Mouse (Mus musculus) MEL (cell line): Measurements from ENCODE around the gene 4931414P19Rik. TPM values are rescaled to one million over a fixed set of nuclear protein-coding genes. Genes with fewer than 3 reads are reported as not detected.

ENCODE experiments used
- DNase-seq: peaks from one replicate; pipeline ENCODE4 v3.0.0; 2011; ENCODE audit warnings: low read depth, low spot score
- H3K27ac ChIP-seq: 2 replicates; pipeline ENCODE4 v1.5.1; 2012; ENCODE audit warnings: low read depth, mild to moderate bottlenecking, control low read depth, low read length, moderate library complexity; ENCODE audit not compliant: control insufficient read depth
- H3K27me3 ChIP-seq, 2 experiments: fragments of 150-350 bp in 1 of 2; sonication (generic) in 1 of 2; 2 replicates each; pipeline ENCODE4 v1.6.1; 2012; ENCODE audit warnings: low read length in 2 of 2, mild to moderate bottlenecking in 2 of 2, improper control_type of control experiment in 1 of 2, moderate library complexity in 1 of 2; ENCODE audit not compliant: insufficient read depth in 2 of 2, control insufficient read depth in 1 of 2
- H3K36me3 ChIP-seq, 2 experiments: 2 replicates each; pipeline ENCODE4 v1.6.1; 2012 to 2014; ENCODE audit warnings: low read length in 2 of 2, improper control_type of control experiment in 1 of 2, inconsistent platforms in 1 of 2, mild to moderate bottlenecking in 1 of 2; ENCODE audit not compliant: insufficient read depth in 2 of 2, control insufficient read depth in 1 of 2
- H3K4me1 ChIP-seq, 2 experiments: fragments of 150-350 bp in 1 of 2; sonication (generic) in 1 of 2; 2 replicates each; pipeline ENCODE4 v1.6.1; 2012; ENCODE audit warnings: low read length in 2 of 2, improper control_type of control experiment in 1 of 2, mild to moderate bottlenecking in 1 of 2; ENCODE audit not compliant: insufficient read depth in 2 of 2, control insufficient read depth in 1 of 2
- H3K4me3 ChIP-seq, 2 experiments: fragments of 150-350 bp in 1 of 2; sonication (generic) in 1 of 2; 2 replicates each; pipeline ENCODE4 v1.5.1; 2012; ENCODE audit warnings: low read depth in 2 of 2, low read length in 2 of 2, mild to moderate bottlenecking in 2 of 2, moderate library complexity in 2 of 2, control low read depth in 1 of 2, improper control_type of control experiment in 1 of 2; ENCODE audit not compliant: control insufficient read depth in 1 of 2, insufficient read depth in 1 of 2
- H3K79me2 ChIP-seq: 2 replicates; pipeline ENCODE4 v1.6.1; 2012; ENCODE audit warnings: mild to moderate bottlenecking, low read length, moderate library complexity; ENCODE audit not compliant: control insufficient read depth, poor library complexity, insufficient read depth
- H3K9ac ChIP-seq: 2 replicates; pipeline ENCODE4 v1.6.1; 2012; ENCODE audit warnings: low read depth, mild to moderate bottlenecking, control low read depth, low read length, moderate library complexity; ENCODE audit not compliant: control insufficient read depth, poor library complexity, severe bottlenecking
- H3K9me3 ChIP-seq: fragments of 150-350 bp; sonication (generic); replicated peaks from 2 replicates; pipeline ENCODE4 v1.6.1; 2012; ENCODE audit warnings: mild to moderate bottlenecking, low read length, improper control_type of control experiment, moderate library complexity; ENCODE audit not compliant: insufficient read depth
- BHLHE40 ChIP-seq: IDR thresholded peaks from 2 replicates; pipeline ENCODE4 v1.6.1; 2012; ENCODE audit warnings: low read depth, mild to moderate bottlenecking, inconsistent platforms, low read length, improper control_type of control experiment, borderline replicate concordance
- CHD2 ChIP-seq: IDR thresholded peaks from 2 replicates; pipeline ENCODE4 v1.6.1; 2011; ENCODE audit warnings: low read length, improper control_type of control experiment
- ETS1 ChIP-seq: IDR thresholded peaks from 2 replicates; pipeline ENCODE4 v1.6.1; 2012; ENCODE audit warnings: low read depth, mild to moderate bottlenecking, inconsistent platforms, low read length, improper control_type of control experiment, moderate library complexity
- GATA1 ChIP-seq: IDR thresholded peaks from 2 replicates; pipeline ENCODE4 v1.6.1; 2011; ENCODE audit warnings: low read depth, low read length, improper control_type of control experiment
- HCFC1 ChIP-seq: IDR thresholded peaks from 2 replicates; pipeline ENCODE4 v1.6.1; 2012; ENCODE audit warnings: low read depth, mild to moderate bottlenecking, inconsistent platforms, low read length, improper control_type of control experiment, moderate library complexity
- POLR2AphosphoS2 ChIP-seq: IDR thresholded peaks from 2 replicates; pipeline ENCODE4 v1.6.1; 2011; ENCODE audit warnings: low read length, improper control_type of control experiment
- RAD21 ChIP-seq: IDR thresholded peaks from 2 replicates; pipeline ENCODE4 v1.6.1; 2011; ENCODE audit warnings: mild to moderate bottlenecking, low read depth, low read length, improper control_type of control experiment
- SMC3 ChIP-seq: IDR thresholded peaks from 2 replicates; pipeline ENCODE4 v1.6.1; 2011; ENCODE audit warnings: low read depth, low read length, improper control_type of control experiment
- TBP ChIP-seq: IDR thresholded peaks from 2 replicates; pipeline ENCODE4 v1.8.0; 2011; ENCODE audit warnings: low read depth, low read length, improper control_type of control experiment
- TCF12 ChIP-seq: IDR thresholded peaks from 2 replicates; pipeline ENCODE4 v1.6.1; 2014; ENCODE audit warnings: low read depth, mild to moderate bottlenecking, inconsistent platforms, low read length, improper control_type of control experiment, moderate library complexity
- USF1 ChIP-seq: IDR thresholded peaks from 2 replicates; pipeline ENCODE4 v1.6.1; 2014; ENCODE audit warnings: low read depth, mild to moderate bottlenecking, inconsistent platforms, low read length, improper control_type of control experiment, moderate library complexity
- USF2 ChIP-seq, 2 experiments: IDR thresholded peaks; 2 replicates each; pipeline ENCODE4 v1.6.1; 2011 to 2012; ENCODE audit warnings: improper control_type of control experiment in 2 of 2, low read length in 2 of 2, borderline replicate concordance in 1 of 2, inconsistent platforms in 1 of 2, low read depth in 1 of 2, mild to moderate bottlenecking in 1 of 2; ENCODE audit not compliant: insufficient read depth in 1 of 2
- ZKSCAN1 ChIP-seq: IDR thresholded peaks from 2 replicates; pipeline ENCODE4 v1.6.1; 2012; ENCODE audit warnings: low read depth, mild to moderate bottlenecking, inconsistent platforms, low read length, improper control_type of control experiment, moderate library complexity
- ZMIZ1 ChIP-seq: IDR thresholded peaks from 2 replicates; pipeline ENCODE4 v1.6.1; 2012; ENCODE audit warnings: low read depth, mild to moderate bottlenecking, inconsistent platforms, low read length, improper control_type of control experiment, moderate library complexity
- polyA plus RNA-seq, 2 experiments: library from polyadenylated mRNA; stranded (reverse) in 1 of 2; unstranded in 1 of 2; fragments of >175 nt in 1 of 2; fragments of >200 nt in 1 of 2; gene quantifications; 2 replicates each; pipeline versions ENCODE4 v1.2.1 to v1.2.4; 2012; ENCODE audit warnings: low replicate concordance in 2 of 2, low read depth in 1 of 2; ENCODE audit not compliant: insufficient read length in 2 of 2, insufficient read depth in 1 of 2, missing spikeins in 1 of 2
- total RNA-seq: library from RNA; depleted of rRNA; stranded (reverse); fragments of 300-350 nt; gene quantifications from 2 replicates; pipeline ENCODE4 v1.2.3, GENCODE M21; 2012

4931414P19Rik gene
- total and polyA plus RNA-seq, 3 experiments, result 1.9 to 4.8 TPM; not detected in 1

DNA sequence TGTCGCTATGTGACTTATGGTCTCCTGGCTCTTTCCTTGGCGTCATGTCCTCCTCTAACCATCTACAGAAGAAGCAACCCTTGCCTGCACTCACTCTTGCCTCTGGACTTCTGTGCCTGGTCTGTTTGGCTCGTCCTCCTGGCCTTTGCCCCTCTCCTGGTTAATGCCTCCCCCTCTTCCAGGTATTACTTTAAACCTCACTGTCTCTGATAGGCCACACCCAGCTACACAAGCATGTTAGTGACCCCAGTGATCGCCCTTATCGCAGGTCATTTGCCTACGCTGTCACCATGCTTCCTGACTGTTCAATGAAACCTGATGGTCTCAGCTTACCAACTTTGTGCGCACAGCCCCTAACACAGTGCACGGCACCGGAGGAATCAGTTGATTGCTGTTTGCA, 23.3 kb downstream of the 4931414P19Rik start:
- no peak for DNase-seq
- Histone ChIP-seq H3K27ac (no peak overlapping the region), H3K9me3 (no peaks in the 10 kb centered on the region), H3K79me2 (no peaks in the 10 kb centered on the region), H3K9ac (no peak overlapping the region), H3K4me1 (no peaks in the 10 kb centered on the region; a peak in 1 of 4 replicates), H3K27me3 (no peaks in the 10 kb centered on the region), H3K4me3 (no peak overlapping the region), H3K36me3 (no peaks in the 10 kb centered on the region)
- TF ChIP-seq ZMIZ1 (no peak), GATA1 (no peak), TBP (no peak), USF2 (IDR thresholded peaks at IDR 0.05; ENCODE audit: borderline replicate concordance in 1 of 2, insufficient read depth in 1 of 2, low read depth in 1 of 2, low read length in 2 of 2) (no peak), USF1 (no peak), RAD21 (no peak), HCFC1 (no peak), CHD2 (no peak), TCF12 (no peak), ZKSCAN1 (no peak), ETS1 (no peak), BHLHE40 (no peak), POLR2AphosphoS2 (no peak)

DNA sequence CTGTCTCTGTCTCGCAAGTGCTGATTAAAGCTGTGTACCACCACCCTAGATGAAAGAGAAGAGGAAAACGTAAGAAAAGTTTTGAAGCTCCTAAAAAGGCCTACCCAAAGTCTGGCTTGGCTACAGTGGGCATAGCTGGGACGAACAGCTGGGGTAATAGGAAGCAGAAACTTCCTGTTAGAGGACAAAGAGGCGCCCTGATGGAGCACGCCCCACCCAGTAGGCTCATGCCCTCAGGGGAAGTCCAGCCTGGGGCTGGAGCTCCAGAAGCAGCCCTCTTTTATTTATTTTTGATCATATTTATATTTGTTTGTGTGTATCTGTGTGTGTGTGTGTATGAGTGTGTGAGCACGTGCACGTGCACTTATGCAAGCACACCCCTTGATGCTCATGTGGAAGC, 26.2 kb downstream of the 4931414P19Rik start:
- Histone ChIP-seq H3K27me3 (no peaks in the 10 kb centered on the region), H3K9me3 (no peaks in the 10 kb centered on the region), H3K36me3 (no peaks in the 10 kb centered on the region), H3K4me3 (no peak overlapping the region), H3K79me2 (no peaks in the 10 kb centered on the region), H3K27ac (no peak overlapping the region), H3K4me1 (no peaks in the 10 kb centered on the region; a peak in 1 of 4 replicates), H3K9ac (no peak overlapping the region)
- no peak for TF ChIP-seq TBP
- DNase-seq, result no peak

DNA sequence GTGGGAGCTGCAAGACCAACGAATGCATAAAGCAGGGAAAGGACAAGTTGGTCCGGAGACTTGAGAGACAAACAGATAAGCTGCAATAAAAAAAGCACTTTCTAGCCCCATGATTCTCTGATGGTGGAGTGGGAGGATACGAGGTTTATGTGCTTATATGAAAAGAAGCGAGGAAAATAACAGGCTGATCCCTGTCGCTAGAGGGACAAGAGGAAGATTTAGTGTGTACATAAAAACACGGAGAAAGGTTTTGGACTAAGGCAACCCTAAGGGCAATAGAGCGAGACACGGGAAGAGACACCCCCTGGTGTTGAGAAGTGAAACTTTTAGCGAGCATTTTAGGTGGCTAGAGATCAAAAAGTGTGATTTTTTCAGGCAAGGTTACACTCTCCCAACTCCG, 27.7 kb downstream of the 4931414P19Rik start:
- no peak overlapping the region for H3K4me3 ChIP-seq
- no peak for DNase-seq
- no peak overlapping the region for H3K9ac ChIP-seq
- peaks cover 2 to 6% of the 10 kb centered on the region in 2 experiments for H3K4me1 ChIP-seq
- H3K79me2 ChIP-seq, result no peaks in the 10 kb centered on the region
- no peaks in the 10 kb centered on the region for H3K9me3 ChIP-seq
- TF ChIP-seq SMC3, result 0 out of 2 replicates have a peak, but pooled peaks have one; percentile 12
- TF ChIP-seq ZMIZ1, result no peak
- H3K36me3 ChIP-seq, result 0 out of 4 replicates have a peak, but pooled peaks cover 0 to 1% of the 10 kb centered on the region in 2 experiments
- no peaks in the 10 kb centered on the region for H3K27me3 ChIP-seq
- H3K27ac ChIP-seq, result no peak overlapping the region
